Mouse (Mus musculus) right cerebral cortex, postnatal 10 days (tissue): ENCODE data around the gene Psmb8.

Experiments used
- DNase-seq, 2 experiments: peaks; one replicate each; pipeline ENCODE4 v3.0.0; 2021; ENCODE audit warnings: low spot score in 2 of 2

Gene Psmb8

GRCm38 (mm10) chr17:34196941-34197894 lies at the start of gene Psmb8:
Psmb8 (plus strand) TSS chr17:34197721.
- peak; percentile 93 for DNase-seq

- DNase-seq = peak; percentile 64 to 65
Observed at GRCm38 (mm10) chr17:34152923-34153322, 44.6 kb upstream of the Psmb8 start, which contains the start of gene H2-DMb1. H2-DMb1 (plus strand) TSS chr17:34153072.

GRCm38 (mm10) chr17:34155534-34155933 lies 42.0 kb upstream of the Psmb8 start:
- DNase-seq = no peak

- DNase-seq = peak in 1 of 2 experiments; percentile 54
Observed at GRCm38 (mm10) chr17:34164202-34164895, 33.2 kb upstream of the Psmb8 start.

GRCm38 (mm10) chr17:34165033-34165730 lies 32.3 kb upstream of the Psmb8 start:
- no peak for DNase-seq

GRCm38 (mm10) chr17:34169279-34169678 lies 28.2 kb upstream of the Psmb8 start:
- DNase-seq = peak in 1 of 2 experiments; percentile 46

- no peak for DNase-seq
Observed at GRCm38 (mm10) chr17:34170487-34170876, 27.0 kb upstream of the Psmb8 start.

- DNase-seq = peak; percentile 84 to 86
Observed at GRCm38 (mm10) chr17:34170877-34171498, 26.5 kb upstream of the Psmb8 start.

- no peak for DNase-seq
Observed at GRCm38 (mm10) chr17:34172528-34172927, 25.0 kb upstream of the Psmb8 start.

GRCm38 (mm10) chr17:34174075-34174474 lies 23.4 kb upstream of the Psmb8 start:
- no peak for DNase-seq

- DNase-seq = no peak
Observed at GRCm38 (mm10) chr17:34177179-34177578, 20.3 kb upstream of the Psmb8 start.

GRCm38 (mm10) chr17:34179019-34179418 lies 18.5 kb upstream of the Psmb8 start:
- DNase-seq = no peak

GRCm38 (mm10) chr17:34179913-34180859 lies 17.3 kb upstream of the Psmb8 start:
- DNase-seq = no peak

GRCm38 (mm10) chr17:34183564-34184219 lies 13.8 kb upstream of the Psmb8 start:
- no peak for DNase-seq

GRCm38 (mm10) chr17:34185526-34185925 lies 12.0 kb upstream of the Psmb8 start:
- no peak for DNase-seq

GRCm38 (mm10) chr17:34186885-34187260 lies 10.6 kb upstream of the Psmb8 start:
- DNase-seq = no peak

- peak; percentile 96 to 97 for DNase-seq
Observed at GRCm38 (mm10) chr17:34187261-34187916, 10.1 kb upstream of the Psmb8 start, which contains the start of the genes Tap1 and Psmb9. Tap1 (plus strand) TSS chr17:34187553. Psmb9 (minus strand) TSS chr17:34187764.

GRCm38 (mm10) chr17:34188010-34188409 lies 9.5 kb upstream of the Psmb8 start:
- no peak for DNase-seq

GRCm38 (mm10) chr17:34188986-34189385 lies 8.5 kb upstream of the Psmb8 start:
- no peak for DNase-seq
